Mouse (Mus musculus) MEL (cell line): ENCODE results near the gene Pnpla5.

Source experiments
- CTCF ChIP-seq, 3 experiments: IDR thresholded peaks in 2 of 3; conservative IDR thresholded peaks in 1 of 3; 2 replicates each; pipeline ENCODE4 v1.5.1; 2011 to 2012; ENCODE audit warnings: low read length in 3 of 3, low read depth in 2 of 3, mild to moderate bottlenecking in 2 of 3, improper control_type of control experiment in 1 of 3, inconsistent platforms in 1 of 3, mixed read lengths in 1 of 3, moderate library complexity in 1 of 3; ENCODE audit not compliant: control insufficient read depth in 1 of 3, insufficient read depth in 1 of 3, poor library complexity in 1 of 3, severe bottlenecking in 1 of 3
- EP300 ChIP-seq, 2 experiments: IDR thresholded peaks; 2 replicates each; pipeline ENCODE4 v1.6.1; 2011; ENCODE audit warnings: improper control_type of control experiment in 2 of 2, low read length in 2 of 2, low read depth in 1 of 2, mild to moderate bottlenecking in 1 of 2
- GATA1 ChIP-seq: IDR thresholded peaks from 2 replicates; pipeline ENCODE4 v1.6.1; 2011; ENCODE audit warnings: low read depth, low read length, improper control_type of control experiment
- NELFE ChIP-seq: IDR thresholded peaks from 2 replicates; pipeline ENCODE4 v1.6.1; 2011; ENCODE audit warnings: low read depth, low read length, improper control_type of control experiment
- POLR2A ChIP-seq, 2 experiments: IDR thresholded peaks; 2 replicates each; pipeline ENCODE4 v1.6.1; 2011 to 2012; ENCODE audit warnings: low read length in 2 of 2, mild to moderate bottlenecking in 2 of 2, control low read depth in 1 of 2, improper control_type of control experiment in 1 of 2, low read depth in 1 of 2, moderate library complexity in 1 of 2; ENCODE audit not compliant: control insufficient read depth in 1 of 2, insufficient read depth in 1 of 2, poor library complexity in 1 of 2
- POLR2AphosphoS2 ChIP-seq: IDR thresholded peaks from 2 replicates; pipeline ENCODE4 v1.6.1; 2011; ENCODE audit warnings: low read length, improper control_type of control experiment
- UBTF ChIP-seq: IDR thresholded peaks from 2 replicates; pipeline ENCODE4 v1.6.1; 2012; ENCODE audit warnings: low read depth, mild to moderate bottlenecking, inconsistent platforms, low read length, improper control_type of control experiment, moderate library complexity, borderline replicate concordance; ENCODE audit not compliant: insufficient read depth

- TF ChIP-seq POLR2A (IDR thresholded peaks at IDR 0.05; ENCODE audit: control insufficient read depth in 1 of 2, insufficient read depth in 1 of 2, low read depth in 1 of 2, low read length in 2 of 2, poor library complexity in 1 of 2) (no peak), POLR2AphosphoS2 (no peak), GATA1 (no peak), UBTF (no peak), EP300 (IDR thresholded peaks at IDR 0.05; ENCODE audit: low read depth in 1 of 2, low read length in 2 of 2) (no peak), NELFE (no peak), CTCF (IDR thresholded peaks at IDR 0.05 in 2 of 3, conservative IDR thresholded peaks at IDR 0.05 in 1 of 3; ENCODE audit: control insufficient read depth in 1 of 3, insufficient read depth in 1 of 3, low read depth in 2 of 3, low read length in 3 of 3, poor library complexity in 1 of 3, severe bottlenecking in 1 of 3) (no peak)
These were observed 44.3 kb downstream of the Pnpla5 start for GRCm38 (mm10) chr15:84078667-84079066.
